Mouse (Mus musculus): Measurements from ENCODE around the gene Itch. TPM values are rescaled to one million over a fixed set of nuclear protein-coding genes. Genes with fewer than 3 reads are reported as not detected.
A peak's percentile ranks its signal among the peaks of the same experiment; 100 is the strongest.

Gene Itch
- 17.6 and 18.4 TPM in 2 replicates for polyA plus RNA-seq (2015; fragmentation: Nextera tagmentation; extraction: Ambion mirVana)

DNA sequence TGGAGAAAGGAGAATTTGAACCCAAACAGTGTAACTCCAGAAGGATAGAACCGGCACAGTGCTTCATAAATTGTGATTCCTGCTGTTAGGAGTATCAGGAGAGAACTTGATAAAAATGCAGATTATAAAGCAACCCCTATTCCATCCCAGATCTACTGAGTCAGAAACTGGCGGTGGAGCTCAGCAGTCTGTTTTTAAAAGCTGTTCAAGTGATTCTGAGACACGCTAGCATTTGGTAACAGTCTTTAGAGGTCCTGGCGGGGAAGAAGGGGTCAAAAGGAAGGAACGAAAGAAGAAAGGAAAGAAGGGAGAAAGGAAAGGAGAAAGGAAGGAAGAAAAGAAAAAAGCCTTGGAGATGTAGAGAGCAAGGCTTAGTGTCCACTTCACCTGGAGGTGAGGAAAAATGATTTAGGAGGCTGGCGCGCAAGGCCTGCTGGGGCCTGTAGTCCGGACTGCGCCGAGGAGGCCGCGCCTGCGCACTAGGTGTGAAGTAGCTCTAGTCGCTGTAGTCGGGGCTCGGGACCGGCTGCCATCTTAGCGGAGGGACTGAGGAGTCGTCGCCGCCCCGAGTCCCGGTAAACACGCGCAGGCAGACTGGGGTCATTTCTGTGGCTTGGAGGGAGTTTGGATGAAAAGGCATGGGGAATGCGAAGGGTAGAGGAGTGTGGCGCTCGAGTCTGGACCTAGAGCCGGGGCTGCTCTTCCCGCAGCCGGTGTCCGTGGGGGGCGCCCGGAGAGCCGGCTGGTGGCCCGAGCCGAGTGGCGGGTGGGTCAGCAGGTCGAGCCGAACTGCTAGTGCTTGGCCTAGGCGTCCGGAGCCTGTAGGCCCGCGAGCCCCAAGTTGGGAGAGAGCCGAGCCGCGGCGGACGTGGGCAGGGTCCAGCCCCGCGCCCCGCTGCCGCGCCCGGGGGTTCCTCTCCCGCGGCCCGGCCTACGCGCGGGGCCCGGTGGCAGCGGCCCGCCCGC is at the start of gene Itch:
Gene Itch (plus strand): TSS at position 499 of the 966 bp plus-strand sequence.
- peak within 1 kb of the TSS; percentile 99 for H3K9ac ChIP-seq (ENCODE audit: low read length)
- H3K27me3 ChIP-seq (ENCODE audit: control insufficient read depth, insufficient read depth, low read length), result no peaks in the 10 kb centered on the region
- DNase-seq (ENCODE audit: low spot score) (peak; percentile 92), ATAC-seq (ENCODE audit: low FRiP score, low TSS enrichment) (peak; percentile 97)
- peak within 1 kb of the TSS; percentile 90 for H3K27ac ChIP-seq (replicated peaks)
- no peaks in the 10 kb centered on the region for H3K9me3 ChIP-seq (ENCODE audit: control insufficient read depth, low read length)
- WGBS, result 2% methylated on average over 48 of the region's 65 CpGs
- 0 out of 2 replicates have a peak, but pooled peaks cover 2% of the 10 kb centered on the region for H3K4me1 ChIP-seq (replicated peaks; ENCODE audit: control insufficient read depth, insufficient read depth)
- no peaks in the 10 kb centered on the region for H3K36me3 ChIP-seq (ENCODE audit: control insufficient read depth, insufficient read depth, low read length)
- no peak for TF ChIP-seq EP300 (optimal IDR thresholded peaks at IDR 0.05)
- TF ChIP-seq CTCF (IDR thresholded peaks at IDR 0.05; ENCODE audit: low read depth), result no peak
- peak within 1 kb of the TSS; percentile 72 for H3K4me2 ChIP-seq (replicated peaks; ENCODE audit: low read depth)
- peak within 1 kb of the TSS; percentile 95 for H3K4me3 ChIP-seq (ENCODE audit: low read depth, low read length)

DNA sequence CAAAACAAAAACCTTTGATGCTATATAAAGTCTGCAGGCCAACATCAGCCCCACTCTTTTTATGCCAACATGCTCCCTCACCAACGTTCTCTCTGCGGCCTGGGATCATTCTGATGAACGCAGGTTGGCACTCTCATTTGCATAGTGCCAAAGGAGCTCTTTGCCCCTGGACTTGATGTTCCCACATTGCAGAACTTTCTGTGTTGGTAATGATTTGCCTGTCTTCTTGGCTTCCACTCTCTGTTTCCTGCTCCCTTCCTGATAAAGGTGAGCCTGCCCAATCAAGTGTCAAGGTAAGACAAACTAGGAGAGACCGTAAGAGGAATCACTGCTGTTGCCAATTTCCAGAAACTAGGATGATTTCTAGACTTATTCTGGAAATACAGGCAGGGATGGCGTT is 48.8 kb upstream of the Itch start:
- H3K27me3 ChIP-seq (ENCODE audit: control insufficient read depth, insufficient read depth, low read length), result no peaks in the 10 kb centered on the region
- ATAC-seq (ENCODE audit: low FRiP score, low TSS enrichment) (no peak), DNase-seq (ENCODE audit: low spot score) (no peak)
- H3K4me3 ChIP-seq (ENCODE audit: low read depth, low read length), result no peak overlapping the region
- no peaks in the 10 kb centered on the region for H3K4me1 ChIP-seq (replicated peaks; ENCODE audit: control insufficient read depth, insufficient read depth)
- H3K9me3 ChIP-seq (ENCODE audit: control insufficient read depth, low read length), result no peaks in the 10 kb centered on the region
- no peak overlapping the region for H3K27ac ChIP-seq (replicated peaks)
- H3K4me2 ChIP-seq (replicated peaks; ENCODE audit: low read depth), result no peak overlapping the region
- no peaks in the 10 kb centered on the region for H3K36me3 ChIP-seq (ENCODE audit: control insufficient read depth, insufficient read depth, low read length)
- no peak for TF ChIP-seq EP300 (optimal IDR thresholded peaks at IDR 0.05)
- TF ChIP-seq CTCF (IDR thresholded peaks at IDR 0.05; ENCODE audit: low read depth), result no peak
- no peak overlapping the region for H3K9ac ChIP-seq (ENCODE audit: low read length)
- WGBS, result 83% methylated on average over 5 of the region's 5 CpGs

DNA sequence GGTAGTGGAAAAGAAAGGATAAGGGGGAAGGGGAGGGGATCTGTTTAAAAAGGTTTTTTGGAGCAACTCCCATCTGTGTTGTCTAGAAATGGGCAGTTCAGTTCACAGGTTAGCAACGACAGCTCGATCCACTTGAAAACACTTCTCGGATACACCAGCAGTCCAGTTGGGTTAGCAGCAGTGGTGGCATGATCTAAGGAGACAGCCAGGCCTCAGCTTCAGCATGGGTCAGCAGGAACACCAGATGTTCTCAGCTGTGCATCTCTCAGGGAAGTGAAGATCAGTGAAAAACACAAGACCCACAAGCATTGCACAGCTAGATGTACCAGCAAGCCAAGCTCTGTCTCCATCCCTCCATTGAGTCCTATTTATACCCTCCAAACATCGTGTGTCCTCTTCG is 47.0 kb upstream of the Itch start:
- ATAC-seq (ENCODE audit: low FRiP score, low TSS enrichment), result no peak
- Histone ChIP-seq H3K4me1 (replicated peaks; ENCODE audit: control insufficient read depth, insufficient read depth) (no peaks in the 10 kb centered on the region), H3K9ac (ENCODE audit: low read length) (no peak overlapping the region), H3K36me3 (ENCODE audit: control insufficient read depth, insufficient read depth, low read length) (no peaks in the 10 kb centered on the region), H3K27me3 (ENCODE audit: control insufficient read depth, insufficient read depth, low read length) (no peaks in the 10 kb centered on the region), H3K4me2 (replicated peaks; ENCODE audit: low read depth) (no peak overlapping the region), H3K9me3 (ENCODE audit: control insufficient read depth, low read length) (no peaks in the 10 kb centered on the region), H3K4me3 (ENCODE audit: low read depth, low read length) (no peak overlapping the region), H3K27ac (replicated peaks) (no peak overlapping the region)
- no peak for DNase-seq (ENCODE audit: low spot score)
- 63% methylated on average over 5 of the region's 5 CpGs for WGBS
- TF ChIP-seq EP300 (optimal IDR thresholded peaks at IDR 0.05) (no peak), CTCF (IDR thresholded peaks at IDR 0.05; ENCODE audit: low read depth) (no peak)

DNA sequence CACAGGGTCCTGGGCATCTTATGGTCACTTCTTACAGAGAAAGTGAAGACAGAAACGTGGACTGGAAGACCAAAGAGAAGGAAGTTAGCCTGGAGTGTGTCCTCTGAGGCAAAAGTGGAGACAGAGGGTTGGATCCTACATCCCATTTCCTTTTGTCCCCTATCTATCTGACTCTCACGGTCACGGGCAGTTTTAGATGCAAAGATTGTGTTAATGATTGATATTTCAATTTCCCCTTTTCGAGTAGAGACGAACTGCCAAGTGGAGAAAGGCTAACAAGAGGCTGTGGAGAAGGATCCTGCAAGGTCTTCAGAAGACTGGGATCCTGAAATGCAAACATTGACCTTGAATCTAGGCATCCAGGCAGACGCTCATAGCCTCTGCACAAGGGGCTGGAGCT is 45.0 kb upstream of the Itch start:
- no peaks in the 10 kb centered on the region for H3K27me3 ChIP-seq (ENCODE audit: control insufficient read depth, insufficient read depth, low read length)
- H3K9ac ChIP-seq (ENCODE audit: low read length), result no peak overlapping the region
- no peak overlapping the region for H3K4me2 ChIP-seq (replicated peaks; ENCODE audit: low read depth)
- H3K9me3 ChIP-seq (ENCODE audit: control insufficient read depth, low read length), result no peaks in the 10 kb centered on the region
- ATAC-seq (ENCODE audit: low FRiP score, low TSS enrichment), result no peak
- no peaks in the 10 kb centered on the region for H3K4me1 ChIP-seq (replicated peaks; ENCODE audit: control insufficient read depth, insufficient read depth)
- DNase-seq (ENCODE audit: low spot score), result no peak
- H3K4me3 ChIP-seq (ENCODE audit: low read depth, low read length), result no peak overlapping the region
- no peak overlapping the region for H3K27ac ChIP-seq (replicated peaks)
- no peaks in the 10 kb centered on the region for H3K36me3 ChIP-seq (ENCODE audit: control insufficient read depth, insufficient read depth, low read length)
- 52% methylated on average over 6 of the region's 6 CpGs for WGBS
- no peak for TF ChIP-seq CTCF (IDR thresholded peaks at IDR 0.05; ENCODE audit: low read depth)
- no peak for TF ChIP-seq EP300 (optimal IDR thresholded peaks at IDR 0.05)

DNA sequence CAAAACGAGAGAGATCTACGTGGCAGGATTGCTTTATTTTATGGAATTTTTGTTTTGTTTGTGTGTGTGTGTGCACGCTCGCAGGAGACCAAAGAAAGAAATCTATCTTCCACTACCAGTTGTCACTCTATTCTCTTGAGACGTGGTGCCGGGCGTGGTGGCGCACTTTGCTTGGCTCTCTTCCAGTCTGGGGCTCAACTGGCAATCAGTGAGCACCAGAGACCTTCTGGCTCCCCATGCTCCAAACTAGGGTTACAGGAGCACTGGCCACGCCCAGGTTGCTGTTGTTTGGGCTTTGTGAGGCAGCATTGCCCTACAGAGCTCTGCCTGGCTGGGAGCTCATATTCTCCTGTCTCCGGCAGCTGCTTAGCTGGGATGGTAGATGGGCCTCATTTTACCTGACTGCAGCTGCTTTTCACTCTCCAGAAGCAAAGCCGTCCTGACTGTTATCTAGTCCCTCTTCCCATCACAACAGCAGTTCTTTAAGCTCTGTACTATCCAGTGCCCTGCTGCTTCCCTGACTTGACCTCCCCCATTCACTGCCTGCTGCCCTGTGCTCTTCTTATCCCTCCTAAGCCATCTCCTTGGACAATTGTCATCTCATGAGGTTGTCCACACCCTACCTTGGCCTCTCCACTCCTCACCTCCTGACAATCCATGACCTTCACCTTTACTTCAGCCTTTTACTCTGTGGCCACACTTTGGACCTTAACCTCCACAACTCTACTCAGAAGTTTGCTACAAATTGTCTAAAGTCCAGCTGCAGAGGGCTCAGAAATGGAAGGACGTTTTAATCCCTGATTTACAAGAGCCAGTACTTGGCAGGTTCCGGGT is 42.2 kb upstream of the Itch start:
- DNase-seq (ENCODE audit: low spot score) (peak; percentile 23), ATAC-seq (ENCODE audit: low FRiP score, low TSS enrichment) (no peak)
- H3K4me2 ChIP-seq (replicated peaks; ENCODE audit: low read depth), result no peak overlapping the region

More for the DNA sequence above, 42.2 kb upstream of the Itch start:
- no peaks in the 10 kb centered on the region for H3K27me3 ChIP-seq (ENCODE audit: control insufficient read depth, insufficient read depth, low read length)
- H3K27ac ChIP-seq (replicated peaks), result no peak overlapping the region
- no peaks in the 10 kb centered on the region for H3K9me3 ChIP-seq (ENCODE audit: control insufficient read depth, low read length)
- H3K4me3 ChIP-seq (ENCODE audit: low read depth, low read length), result no peak overlapping the region
- no peak overlapping the region for H3K9ac ChIP-seq (ENCODE audit: low read length)
- no peak for TF ChIP-seq CTCF (IDR thresholded peaks at IDR 0.05; ENCODE audit: low read depth)
- no peak for TF ChIP-seq EP300 (optimal IDR thresholded peaks at IDR 0.05)
- H3K36me3 ChIP-seq (ENCODE audit: control insufficient read depth, insufficient read depth, low read length), result no peaks in the 10 kb centered on the region
- WGBS, result 50% methylated on average over 13 of the region's 13 CpGs
- no peaks in the 10 kb centered on the region for H3K4me1 ChIP-seq (replicated peaks; ENCODE audit: control insufficient read depth, insufficient read depth)

Data from stomach, postnatal 0 days (tissue).